Mouse (Mus musculus): ENCODE results near the gene Fam169b.

- TF ChIP-seq CTCF (IDR thresholded peaks at IDR 0.05; ENCODE audit: borderline replicate concordance, insufficient read depth, low read depth, low read length) (no peak), POLR2A (IDR thresholded peaks at IDR 0.05; ENCODE audit: borderline replicate concordance, insufficient read depth, low read length) (no peak)
Observed at GRCm38 (mm10) chr7:68278908-68279307, 5.3 kb downstream of the Fam169b start.
